9 mouse cellular contexts compared by ENCODE assay signal in genomic region chr4:140813358-140814185, GRCm38 (mm10). TPM values are rescaled to one million over a fixed set of nuclear protein-coding genes. Genes with fewer than 3 reads are reported as not detected.
DNase-seq lines count a peak whose midpoint lies in the region; ATAC-seq and TF ChIP-seq lines count a peak whose summit lies in the region.
"Had no signal": no experiment of that assay in that cellular context is flagged by ENCODE, and none has a peak within 500 bp of the region (broad histone marks: within the 10 kb centered on the region; RNA-seq: fewer than 3 reads in every experiment).

No protein-coding gene starts in this region.

- no peaks in the 10 kb centered on the region for H3K9me3 ChIP-seq in kidney, embryonic 14.5 days (ENCODE audit: control insufficient read depth, low read length)
- no peaks in the 10 kb centered on the region for H3K9me3 ChIP-seq in MEL (replicated peaks; ENCODE audit: insufficient read depth, low read length)
- no peaks in the 10 kb centered on the region for H3K9me3 ChIP-seq in forebrain, embryonic 14.5 days (replicated peaks; ENCODE audit: control insufficient read depth, low read length)
- H3K9me3 ChIP-seq in liver, embryonic 16.5 days (replicated peaks; ENCODE audit: control insufficient read depth, low read length): no peaks in the 10 kb centered on the region

- peak overlapping the region; percentile 84 for H3K4me2 ChIP-seq in kidney, embryonic 14.5 days (replicated peaks; ENCODE audit: low read depth, low read length)
- H3K4me2 ChIP-seq in forebrain, embryonic 14.5 days (ENCODE audit: low read length): peak overlapping the region; percentile 37
- H3K4me2 ChIP-seq in liver, embryonic 16.5 days (ENCODE audit: low read depth, low read length): peak overlapping the region; percentile 85

- no peak for DNase-seq in kidney, postnatal 36 days
- DNase-seq in MEL (ENCODE audit: low read depth, low spot score): peak; percentile 53
- DNase-seq in forebrain, embryonic 14.5 days (ENCODE audit: low spot score): no peak
- DNase-seq in cerebellum, adult 8-10 months: no peak
- DNase-seq in adrenal gland, adult 18-20 months (ENCODE audit: low spot score in 2 of 2): no peak
- DNase-seq in testis, postnatal 14 days (ENCODE audit: low spot score): no peak

- no peak overlapping the region for H3K27ac ChIP-seq in kidney, embryonic 14.5 days (ENCODE audit: low read depth, low read length)
- peak overlapping the region; percentile 77 for H3K27ac ChIP-seq in MEL (ENCODE audit: control insufficient read depth, low read depth, low read length)
- H3K27ac ChIP-seq in forebrain, embryonic 14.5 days (ENCODE audit: low read depth, low read length): no peak overlapping the region
- no peak overlapping the region for H3K27ac ChIP-seq in liver, embryonic 16.5 days (ENCODE audit: low read length)

- TF ChIP-seq CTCF in MEL (IDR thresholded peaks at IDR 0.05 in 2 of 3, conservative IDR thresholded peaks at IDR 0.05 in 1 of 3; ENCODE audit: control insufficient read depth in 1 of 3, insufficient read depth in 1 of 3, low read depth in 2 of 3, low read length in 3 of 3, poor library complexity in 1 of 3, severe bottlenecking in 1 of 3): no peak

- ATAC-seq in kidney, embryonic 14.5 days (ENCODE audit: low FRiP score, low TSS enrichment): 0 out of 2 replicates have a peak, but pooled peaks have one; percentile 11
- ATAC-seq in forebrain, embryonic 14.5 days: no peak
- no peak for ATAC-seq in liver, embryonic 16.5 days (ENCODE audit: low read depth)

- H3K9ac ChIP-seq in kidney, embryonic 14.5 days (ENCODE audit: low read depth, low read length): peak overlapping the region; percentile 55; the same call in 1 of the 2 replicates
- H3K9ac ChIP-seq in MEL (ENCODE audit: control insufficient read depth, low read depth, low read length, poor library complexity, severe bottlenecking): peak overlapping the region; percentile 73
- no peak overlapping the region for H3K9ac ChIP-seq in forebrain, embryonic 14.5 days (ENCODE audit: low read length)
- peak overlapping the region; percentile 72; the same call in 1 of the 2 replicates for H3K9ac ChIP-seq in liver, embryonic 16.5 days (ENCODE audit: low read depth, low read length)

- no peaks in the 10 kb centered on the region for H3K27me3 ChIP-seq in kidney, embryonic 14.5 days (ENCODE audit: control insufficient read depth, insufficient read depth, low read length)
- H3K27me3 ChIP-seq in MEL (ENCODE audit: control insufficient read depth in 1 of 2, insufficient read depth in 2 of 2, low read length in 2 of 2): no peaks in the 10 kb centered on the region
- H3K27me3 ChIP-seq in forebrain, embryonic 14.5 days (replicated peaks; ENCODE audit: control insufficient read depth, insufficient read depth, low read length): 0 out of 2 replicates have a peak, but pooled peaks cover 3% of the 10 kb centered on the region
- no peaks in the 10 kb centered on the region; the same call in 1 of the 2 replicates for H3K27me3 ChIP-seq in liver, embryonic 16.5 days (ENCODE audit: control insufficient read depth, insufficient read depth, low read depth, low read length)

- H3K4me1 ChIP-seq in kidney, embryonic 14.5 days (ENCODE audit: control insufficient read depth, insufficient read depth, low read length): peaks cover 15% of the 10 kb centered on the region; the same call in 1 of the 2 replicates
- H3K4me1 ChIP-seq in MEL (ENCODE audit: control insufficient read depth in 1 of 2, insufficient read depth in 2 of 2, low read length in 2 of 2): peaks cover 2 to 47% of the 10 kb centered on the region in 2 experiments; a peak in 3 of 4 replicates
- peaks cover 4% of the 10 kb centered on the region; the same call in 1 of the 2 replicates for H3K4me1 ChIP-seq in forebrain, embryonic 14.5 days (ENCODE audit: control insufficient read depth, insufficient read depth, low read length)
- peaks cover 49% of the 10 kb centered on the region for H3K4me1 ChIP-seq in liver, embryonic 16.5 days (ENCODE audit: control insufficient read depth, low read depth, low read length)

- no peak for TF ChIP-seq POLR2A in MEL (IDR thresholded peaks at IDR 0.05; ENCODE audit: control insufficient read depth in 1 of 2, insufficient read depth in 1 of 2, low read depth in 1 of 2, low read length in 2 of 2, poor library complexity in 1 of 2)

- no peaks in the 10 kb centered on the region for H3K36me3 ChIP-seq in kidney, embryonic 14.5 days (ENCODE audit: control insufficient read depth, insufficient read depth, low read length)
- H3K36me3 ChIP-seq in MEL (ENCODE audit: control insufficient read depth in 1 of 2, insufficient read depth in 2 of 2, low read length in 2 of 2): peaks cover 0 to 9% of the 10 kb centered on the region in 2 experiments; a peak in 2 of 4 replicates
- H3K36me3 ChIP-seq in forebrain, embryonic 14.5 days (ENCODE audit: control insufficient read depth, insufficient read depth, low read length): no peaks in the 10 kb centered on the region
- no peaks in the 10 kb centered on the region for H3K36me3 ChIP-seq in liver, embryonic 16.5 days (ENCODE audit: control insufficient read depth, insufficient read depth)

- no peak for TF ChIP-seq EP300 in MEL (IDR thresholded peaks at IDR 0.05; ENCODE audit: low read depth in 1 of 2, low read length in 2 of 2)

- peak overlapping the region; percentile 42 for H3K4me3 ChIP-seq in kidney, embryonic 14.5 days (ENCODE audit: low read length)
- peak overlapping the region; percentile 67 to 85 for H3K4me3 ChIP-seq in MEL (ENCODE audit: control insufficient read depth in 1 of 2, insufficient read depth in 1 of 2, low read depth in 2 of 2, low read length in 2 of 2)
- H3K4me3 ChIP-seq in forebrain, embryonic 14.5 days (ENCODE audit: low read depth, low read length): no peak overlapping the region
- H3K4me3 ChIP-seq in liver, embryonic 16.5 days (ENCODE audit: low read depth, low read length): peak overlapping the region; percentile 68

- no peak for TF ChIP-seq RAD21 in MEL (IDR thresholded peaks at IDR 0.05; ENCODE audit: low read depth, low read length)

- WGBS in kidney, embryonic 14.5 days: 8% methylated on average over 13 of the region's 13 CpGs
- 13% methylated on average over 12 of the region's 13 CpGs for WGBS in forebrain, embryonic 14.5 days
- 38% methylated on average over 13 of the region's 13 CpGs for WGBS in liver, embryonic 16.5 days (ENCODE audit: insufficient replicate concordance)

- peaks cover 14% of the 10 kb centered on the region for H3K79me2 ChIP-seq in MEL (ENCODE audit: control insufficient read depth, insufficient read depth, low read length, poor library complexity)

TF ChIP-seq in MEL, 35 proteins besides CTCF, POLR2A, EP300 and RAD21 (continues in another document):
- TF ChIP-seq ZC3H11A (IDR thresholded peaks at IDR 0.05; ENCODE audit: low read depth, low read length): no peak
- no peak for TF ChIP-seq KAT2A (conservative IDR thresholded peaks at IDR 0.05; ENCODE audit: low read depth, low read length)
- TF ChIP-seq MAZ (IDR thresholded peaks at IDR 0.05; ENCODE audit: low read depth, low read length): 0 out of 2 replicates have a peak, but pooled peaks have one; percentile 12
- TF ChIP-seq ZKSCAN1 (IDR thresholded peaks at IDR 0.05; ENCODE audit: low read depth, low read length): no peak
- TF ChIP-seq UBTF (IDR thresholded peaks at IDR 0.05; ENCODE audit: borderline replicate concordance, insufficient read depth, low read depth, low read length): no peak
- no peak for TF ChIP-seq POLR2AphosphoS5 (IDR thresholded peaks at IDR 0.05; ENCODE audit: borderline replicate concordance, low read depth, low read length)
- TF ChIP-seq ZNF384 (IDR thresholded peaks at IDR 0.05; ENCODE audit: low read depth, low read length): no peak
- TF ChIP-seq MYC (IDR thresholded peaks at IDR 0.05; ENCODE audit: low read depth, low read length): no peak
- no peak for TF ChIP-seq MEF2A (IDR thresholded peaks at IDR 0.05; ENCODE audit: extremely low read depth, insufficient replicate concordance, low read depth, low read length, poor library complexity, severe bottlenecking)
- TF ChIP-seq NELFE (IDR thresholded peaks at IDR 0.05; ENCODE audit: low read depth, low read length): no peak
- no peak for TF ChIP-seq BHLHE40 (IDR thresholded peaks at IDR 0.05; ENCODE audit: borderline replicate concordance, low read depth, low read length)
- TF ChIP-seq CHD1 (IDR thresholded peaks at IDR 0.05; ENCODE audit: low read depth, low read length): peak; percentile 54; the same call in 1 of the 2 replicates
- no peak for TF ChIP-seq ETS1 (IDR thresholded peaks at IDR 0.05; ENCODE audit: low read depth, low read length)
- no peak for TF ChIP-seq ELF1 (IDR thresholded peaks at IDR 0.05; ENCODE audit: low read depth, low read length)
- TF ChIP-seq RCOR1 (IDR thresholded peaks at IDR 0.05; ENCODE audit: low read depth, low read length): no peak
- TF ChIP-seq CHD2 (IDR thresholded peaks at IDR 0.05; ENCODE audit: low read length): no peak
- no peak for TF ChIP-seq GATA1 (IDR thresholded peaks at IDR 0.05; ENCODE audit: low read depth, low read length)

RNA-seq across cellular contexts. Expression of gene Padi3, which starts 3.1 kb away (rescaled TPM):
- polyA plus RNA-seq in kidney, embryonic 14.5 days (2014; fragmentation: Nextera tagmentation; extraction: Ambion mirVana): 0.08 and 0.21 TPM in 2 replicates
- total RNA-seq in MEL (2012; rRNA removed): 75.9 and 106 TPM in 2 replicates
- polyA plus RNA-seq in MEL (2012; ENCODE audit: insufficient read depth in 1 of 2, insufficient read length in 2 of 2, low read depth in 1 of 2, low replicate concordance in 2 of 2, missing spikeins in 1 of 2): 10 to 100 TPM in 1 of 2 experiments, not detected in 1; 73.1 TPM
- polyA plus RNA-seq in forebrain, embryonic 14.5 days (2014; fragmentation: Nextera tagmentation; extraction: Ambion mirVana): not detected in 2 replicates
- 0.09 and 0.11 TPM in 2 replicates for polyA plus RNA-seq in liver, embryonic 16.5 days (2015; fragmentation: Nextera tagmentation; extraction: Ambion mirVana)
- not detected for total RNA-seq in adrenal gland, adult 18-20 months (2021)

RNA-seq across cellular contexts. Expression of gene Padi1, which starts 32.0 kb away (rescaled TPM):
- 0.09 and 0.39 TPM in 2 replicates for polyA plus RNA-seq in kidney, embryonic 14.5 days (2014; fragmentation: Nextera tagmentation; extraction: Ambion mirVana)
- total RNA-seq in MEL (2012; rRNA removed): 0.26 and 0.31 TPM in 2 replicates
- under 1 TPM in 1 of 2 experiments, not detected in 1; 0.40 TPM for polyA plus RNA-seq in MEL (2012; ENCODE audit: insufficient read depth in 1 of 2, insufficient read length in 2 of 2, low read depth in 1 of 2, low replicate concordance in 2 of 2, missing spikeins in 1 of 2)
- 0.05 TPM in 1 of 2 replicates, not detected in the other for polyA plus RNA-seq in forebrain, embryonic 14.5 days (2014; fragmentation: Nextera tagmentation; extraction: Ambion mirVana)
- polyA plus RNA-seq in liver, embryonic 16.5 days (2015; fragmentation: Nextera tagmentation; extraction: Ambion mirVana): 0.02 TPM in 1 of 2 replicates, not detected in the other
- total RNA-seq in adrenal gland, adult 18-20 months (2021): not detected
- total RNA-seq: layer of hippocampus, postnatal 10 days had no signal

RNA-seq across cellular contexts. Expression of gene Padi4, which starts 39.5 kb away (rescaled TPM):
- 1.1 and 1.3 TPM in 2 replicates for polyA plus RNA-seq in kidney, embryonic 14.5 days (2014; fragmentation: Nextera tagmentation; extraction: Ambion mirVana)
- not detected in 2 replicates for total RNA-seq in MEL (2012; rRNA removed)
- polyA plus RNA-seq in MEL (2012; ENCODE audit: insufficient read depth in 1 of 2, insufficient read length in 2 of 2, low read depth in 1 of 2, low replicate concordance in 2 of 2, missing spikeins in 1 of 2): not detected
- not detected in 2 replicates for polyA plus RNA-seq in forebrain, embryonic 14.5 days (2014; fragmentation: Nextera tagmentation; extraction: Ambion mirVana)
- polyA plus RNA-seq in liver, embryonic 16.5 days (2015; fragmentation: Nextera tagmentation; extraction: Ambion mirVana): 3.1 and 4.2 TPM in 2 replicates
- total RNA-seq in adrenal gland, adult 18-20 months (2021): under 1 TPM; 0.17 to 0.99 TPM
- total RNA-seq: layer of hippocampus, postnatal 10 days had no signal
